Mouse (Mus musculus) CH12.LX (cell line): ENCODE data around the gene Efna3. TPM values are rescaled to one million over a fixed set of nuclear protein-coding genes. Genes with fewer than 3 reads are reported as not detected.

ENCODE experiments used
- DNase-seq: peaks from one replicate; pipeline ENCODE4 v3.0.0-alpha.2; 2013; ENCODE audit errors: extremely low read depth
- H3K27ac ChIP-seq: 2 replicates; pipeline ENCODE4 v1.5.1; 2012; ENCODE audit warnings: low read depth, mild to moderate bottlenecking, control low read depth, moderate library complexity; ENCODE audit not compliant: insufficient read depth
- H3K27me3 ChIP-seq: replicated peaks from 2 replicates; pipeline ENCODE3; 2012; ENCODE audit warnings: inconsistent platforms
- H3K36me3 ChIP-seq, 2 experiments: replicated peaks in 1 of 2; 2 replicates each; pipeline versions ENCODE3 to v1.6.1; 2012; ENCODE audit warnings: inconsistent platforms in 1 of 2, low read length in 1 of 2, mild to moderate bottlenecking in 1 of 2, mixed read lengths in 1 of 2, moderate library complexity in 1 of 2; ENCODE audit not compliant: control insufficient read depth in 1 of 2, insufficient read depth in 1 of 2
- H3K4me1 ChIP-seq, 2 experiments: 2 replicates each; pipeline ENCODE4 v1.6.1; 2012; ENCODE audit warnings: inconsistent platforms in 1 of 2, moderate library complexity in 1 of 2; ENCODE audit not compliant: insufficient read depth in 2 of 2, control insufficient read depth in 1 of 2
- H3K4me2 ChIP-seq: 2 replicates; pipeline ENCODE4 v1.6.1; 2012; ENCODE audit warnings: low read depth, mild to moderate bottlenecking, control low read depth; ENCODE audit not compliant: poor library complexity, insufficient read depth, severe bottlenecking
- H3K4me3 ChIP-seq, 3 experiments: fragments of 150-350 bp in 1 of 3; sonication (generic) in 1 of 3; replicated peaks in 1 of 3; 2 replicates each; pipeline versions ENCODE3 to v1.5.1; 2011 to 2012; ENCODE audit warnings: low read depth in 2 of 3, low read length in 2 of 3, mild to moderate bottlenecking in 2 of 3, moderate library complexity in 2 of 3, control low read depth in 1 of 3, improper control_type of control experiment in 1 of 3, inconsistent platforms in 1 of 3, mixed read lengths in 1 of 3; ENCODE audit not compliant: poor library complexity in 1 of 3
- H3K79me2 ChIP-seq: replicated peaks from 2 replicates; pipeline ENCODE4 v1.6.1; 2012; ENCODE audit warnings: mild to moderate bottlenecking, moderate library complexity; ENCODE audit not compliant: control insufficient read depth, poor library complexity, insufficient read depth, severe bottlenecking; ENCODE audit errors: extremely low read depth
- H3K9ac ChIP-seq: 2 replicates; pipeline ENCODE4 v1.6.1; 2012; ENCODE audit warnings: low read depth, mild to moderate bottlenecking, control low read depth, moderate library complexity; ENCODE audit not compliant: insufficient read depth
- H3K9me3 ChIP-seq: replicated peaks from 2 replicates; pipeline ENCODE3; 2012; ENCODE audit warnings: low read length, inconsistent platforms, mixed read lengths
- BHLHE40 ChIP-seq: IDR thresholded peaks from 2 replicates; pipeline ENCODE4 v1.6.1; 2011; ENCODE audit warnings: mild to moderate bottlenecking, low read depth, low read length, improper control_type of control experiment
- E2F4 ChIP-seq: IDR thresholded peaks from 2 replicates; pipeline ENCODE4 v1.6.1; 2011; ENCODE audit warnings: low read depth, low read length, improper control_type of control experiment; ENCODE audit not compliant: insufficient replicate concordance
- GABPA ChIP-seq: IDR thresholded peaks from 2 replicates; pipeline ENCODE4 v1.6.1; 2012; ENCODE audit warnings: low read depth, low read length, improper control_type of control experiment, inconsistent platforms; ENCODE audit not compliant: insufficient replicate concordance
- HCFC1 ChIP-seq: IDR thresholded peaks from 2 replicates; pipeline ENCODE4 v1.6.1; 2012; ENCODE audit warnings: low read depth, mild to moderate bottlenecking, inconsistent platforms, low read length, improper control_type of control experiment
- IRF4 ChIP-seq: IDR thresholded peaks from 2 replicates; pipeline ENCODE4 v1.6.1; 2014; ENCODE audit warnings: low read depth, mild to moderate bottlenecking, inconsistent platforms, low read length, improper control_type of control experiment
- MAX ChIP-seq: IDR thresholded peaks from 2 replicates; pipeline ENCODE4 v1.6.1; 2011; ENCODE audit warnings: low read length, improper control_type of control experiment
- MAZ ChIP-seq: IDR thresholded peaks from 2 replicates; pipeline ENCODE4 v1.6.1; 2012; ENCODE audit warnings: low read depth, mild to moderate bottlenecking, inconsistent platforms, low read length, improper control_type of control experiment, moderate library complexity
- MEF2A ChIP-seq: IDR thresholded peaks from 2 replicates; pipeline ENCODE4 v1.6.1; 2014; ENCODE audit warnings: low read depth, mild to moderate bottlenecking, inconsistent platforms, low read length, improper control_type of control experiment, borderline replicate concordance
- MXI1 ChIP-seq: IDR thresholded peaks from 2 replicates; pipeline ENCODE4 v1.6.1; 2011; ENCODE audit warnings: mild to moderate bottlenecking, low read depth, low read length, improper control_type of control experiment
- NELFE ChIP-seq: IDR thresholded peaks from 2 replicates; pipeline ENCODE4 v1.6.1; 2011; ENCODE audit warnings: low read depth, low read length, improper control_type of control experiment
- PAX5 ChIP-seq: IDR thresholded peaks from 2 replicates; pipeline ENCODE4 v1.6.1; 2012; ENCODE audit warnings: low read length, inconsistent platforms, mixed read lengths
- POLR2AphosphoS2 ChIP-seq: IDR thresholded peaks from 2 replicates; pipeline ENCODE4 v1.6.1; 2011; ENCODE audit warnings: low read depth, low read length, improper control_type of control experiment
- TBP ChIP-seq: conservative IDR thresholded peaks from 2 replicates; pipeline ENCODE4 v1.6.1; 2011; ENCODE audit warnings: low read depth, low read length, improper control_type of control experiment
- UBTF ChIP-seq: IDR thresholded peaks from 2 replicates; pipeline ENCODE4 v1.6.1; 2012; ENCODE audit warnings: low read depth, mild to moderate bottlenecking, inconsistent platforms, low read length, improper control_type of control experiment, moderate library complexity
- USF2 ChIP-seq: conservative IDR thresholded peaks from 2 replicates; pipeline ENCODE4 v1.6.1; 2011; ENCODE audit warnings: low read depth, low read length, improper control_type of control experiment
- ZC3H11A ChIP-seq: IDR thresholded peaks from 2 replicates; pipeline ENCODE4 v1.6.1; 2012; ENCODE audit warnings: low read depth, mild to moderate bottlenecking, inconsistent platforms, low read length, improper control_type of control experiment
- ZNF384 ChIP-seq: IDR thresholded peaks from 2 replicates; pipeline ENCODE4 v1.6.1; 2012; ENCODE audit warnings: low read depth, low read length, improper control_type of control experiment, inconsistent platforms
- dilution Hi-C: fragments of 300-500 bp; cut with MboI; formaldehyde crosslinking; loops from 2 replicates; pipeline ENCODE4 v1.14.3; 2020; ENCODE audit warnings: low sequenced_read_pairs; ENCODE audit not compliant: extremely low pct_unique_long_range_greater_than_20kb, extremely low pct_ligation_motif_present
- in situ Hi-C: fragments of 300-500 bp; cut with MboI; formaldehyde crosslinking; loops from 3 replicates; pipeline ENCODE4 v1.14.3; 2019; ENCODE audit warnings: low sequenced_read_pairs, low pct_ligation_motif_present, low pct_unique_long_range_greater_than_20kb, mixed read lengths
- polyA plus RNA-seq: library from polyadenylated mRNA; unstranded; fragments of >175 nt; gene quantifications from 2 replicates; pipeline ENCODE4 v1.2.1, GENCODE M21; 2012; ENCODE audit warnings: low read depth; ENCODE audit not compliant: insufficient read length
- total RNA-seq, 2 experiments: library from RNA; depleted of rRNA; stranded (reverse); fragments of 300-350 nt in 1 of 2; fragments of >200 nt in 1 of 2; gene quantifications; 2 replicates each; pipeline ENCODE4 v1.2.3; 2012 to 2014

Efna3 gene
- total and polyA plus RNA-seq, 3 experiments: 0.09 to 0.13 TPM; not detected in 1

DNA sequence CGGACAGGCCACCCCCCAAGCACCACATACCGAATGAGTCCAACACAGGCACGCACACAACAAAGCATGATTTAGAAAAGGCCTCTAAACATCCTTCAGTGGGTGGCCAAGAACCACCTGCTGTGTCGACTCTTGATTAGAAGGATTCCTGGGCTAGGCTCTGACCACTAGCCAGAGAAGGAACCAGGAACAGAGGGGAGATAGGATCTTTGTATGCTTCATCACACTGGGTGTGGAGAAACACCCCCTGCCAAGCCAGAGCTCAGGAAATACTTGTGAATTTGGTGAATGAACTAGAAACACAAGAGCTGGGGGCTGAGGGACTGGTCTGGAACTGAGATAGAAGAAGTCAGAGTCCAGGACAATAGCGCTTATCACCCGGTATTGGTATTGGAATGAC lies 13.8 kb upstream of the Efna3 start:
- H3K4me3 ChIP-seq: no peak overlapping the region

DNA sequence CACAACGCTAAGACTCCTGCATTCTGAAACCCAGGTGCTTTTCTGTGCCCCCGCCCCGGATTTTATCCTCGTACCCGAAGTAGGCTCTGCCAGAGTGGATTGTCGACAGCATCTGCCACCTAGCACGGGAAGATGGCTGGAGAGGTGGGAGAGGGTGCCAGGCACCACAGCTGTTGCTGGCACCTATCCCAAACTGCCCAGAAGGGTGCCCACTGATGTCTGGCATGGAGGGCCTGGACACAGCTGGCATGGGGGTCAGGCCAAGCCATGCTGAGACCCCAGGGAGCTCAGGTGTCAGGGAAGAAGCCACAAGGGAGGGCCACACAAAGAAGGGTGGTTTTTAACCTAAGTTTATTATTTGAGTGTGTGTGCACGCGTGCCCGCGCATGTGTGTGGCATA lies 10.3 kb upstream of the Efna3 start:
- no peak overlapping the region for H3K4me3 ChIP-seq
- H3K9ac ChIP-seq: no peak overlapping the region
- H3K4me1 ChIP-seq: peaks cover 15 to 33% of the 10 kb centered on the region in 2 experiments
- in situ Hi-C loops (loop anchor here (25.0 kb wide), 2 partner anchors 354 to 429 kb away; partner anchors contain the start of genes Chrnb2 and Ube2q1), dilution Hi-C loops (no loop called here)
- no peaks in the 10 kb centered on the region for H3K9me3 ChIP-seq
- H3K4me2 ChIP-seq: no peak overlapping the region
- peaks cover 46% of the 10 kb centered on the region for H3K27me3 ChIP-seq
- no peaks in the 10 kb centered on the region for H3K36me3 ChIP-seq
- DNase-seq: no peak
- H3K27ac ChIP-seq: no peak overlapping the region
- TF ChIP-seq ZC3H11A (no peak), GABPA (no peak)
- H3K79me2 ChIP-seq: no peaks in the 10 kb centered on the region

More for the DNA sequence above, 13.8 kb upstream of the Efna3 start:
- in situ Hi-C loops (loop anchor here (25.0 kb wide), 2 partner anchors 351 to 426 kb away; partner anchors contain the start of genes Chrnb2 and Ube2q1), dilution Hi-C loops (no loop called here)
- peaks cover 30% of the 10 kb centered on the region for H3K27me3 ChIP-seq
- no peaks in the 10 kb centered on the region for H3K9me3 ChIP-seq
- H3K36me3 ChIP-seq: peaks cover 0 to 24% of the 10 kb centered on the region in 2 experiments
- peaks cover 9 to 21% of the 10 kb centered on the region in 2 experiments for H3K4me1 ChIP-seq
- no peak for DNase-seq
- H3K4me2 ChIP-seq: no peak overlapping the region
- no peak overlapping the region for H3K9ac ChIP-seq
- no peak overlapping the region for H3K27ac ChIP-seq
- H3K79me2 ChIP-seq: no peaks in the 10 kb centered on the region
- TF ChIP-seq MAZ (no peak), POLR2AphosphoS2 (no peak), UBTF (no peak), MXI1 (no peak)

GRCm38 (mm10) chr3:89332476-89332875 lies 9.7 kb upstream of the Efna3 start:
- peaks cover 52% of the 10 kb centered on the region for H3K27me3 ChIP-seq
- in situ Hi-C loops (loop anchor here (25.0 kb wide), 2 partner anchors 355 to 430 kb away; partner anchors contain the start of genes Chrnb2 and Ube2q1), dilution Hi-C loops (no loop called here)
- no peaks in the 10 kb centered on the region for H3K9me3 ChIP-seq
- H3K4me3 ChIP-seq: no peak overlapping the region
- H3K27ac ChIP-seq: no peak overlapping the region
- no peaks in the 10 kb centered on the region for H3K79me2 ChIP-seq
- no peak overlapping the region for H3K9ac ChIP-seq
- H3K36me3 ChIP-seq: no peaks in the 10 kb centered on the region
- TF ChIP-seq ZNF384 (no peak), HCFC1 (no peak), MEF2A (no peak), MAX (no peak), TBP (no peak), IRF4 (no peak), E2F4 (no peak), NELFE (no peak), PAX5 (no peak), UBTF (no peak), USF2 (no peak), BHLHE40 (no peak)
- TF ChIP-seq, all 38 proteins: peak for 0
- no peak for DNase-seq
- Histone ChIP-seq H3K4me2 (no peak overlapping the region), H3K4me1 (peaks cover 15 to 32% of the 10 kb centered on the region in 2 experiments)
